Mouse (Mus musculus) adrenal gland, adult 8-10 months (tissue): ENCODE data around the gene Bco2. TPM values are rescaled to one million over a fixed set of nuclear protein-coding genes. Genes with fewer than 3 reads are reported as not detected.
A peak's percentile ranks its signal among the peaks of the same experiment; 100 is the strongest.

ENCODE experiments used
- DNase-seq: peaks from one replicate; pipeline ENCODE4 v3.0.0; 2022
- total RNA-seq, 4 experiments: library from RNA; stranded (reverse); gene quantifications; 2 replicates each; pipeline ENCODE4 v1.2.4; 2022

The Bco2 gene
- total RNA-seq, 4 experiments from 2014 or later: 4.8 to 7.0 (median 5.6) TPM

DNA sequence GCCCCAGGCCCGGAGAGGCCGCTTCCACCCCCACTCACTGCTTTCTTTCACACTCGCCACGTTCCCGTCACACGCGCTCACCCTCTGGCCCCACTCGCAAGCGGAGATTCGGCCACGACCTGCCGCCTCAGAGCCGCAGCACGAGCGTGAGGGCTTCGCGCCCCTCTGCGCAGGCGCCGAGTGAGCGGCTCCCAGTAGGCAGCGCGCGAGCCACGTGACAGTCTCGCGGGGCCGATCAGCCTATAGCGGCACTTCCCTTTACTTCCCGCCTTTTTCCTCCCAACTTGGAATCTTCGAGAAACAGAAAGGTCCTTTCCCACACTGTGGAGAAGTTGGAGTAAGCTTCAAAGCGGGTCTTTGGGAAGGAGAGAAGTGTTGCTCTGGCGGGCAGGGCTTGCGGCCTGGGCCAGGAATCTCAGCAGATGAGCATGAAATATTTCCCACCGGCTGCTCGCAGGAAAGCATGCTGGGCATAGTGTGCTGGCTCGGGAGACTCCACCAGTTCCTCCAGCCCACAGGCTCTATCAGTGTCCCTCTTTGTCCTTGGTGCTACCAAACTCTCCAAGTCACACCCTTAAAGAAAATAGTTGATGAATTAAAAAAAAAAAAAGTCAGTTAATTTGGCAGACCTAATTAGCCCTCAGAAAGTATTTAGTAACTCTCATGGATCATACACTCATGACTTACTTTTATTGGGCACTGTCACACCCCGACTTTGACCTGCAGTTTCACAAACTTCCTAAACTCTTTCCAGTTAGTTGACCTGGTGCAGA lies 6.3 kb upstream of the Bco2 start, which contains the start of gene Tex12:
TSS of gene Tex12 (minus strand) at position 181 of the 773 bp plus-strand sequence.
- no peak for DNase-seq

DNA sequence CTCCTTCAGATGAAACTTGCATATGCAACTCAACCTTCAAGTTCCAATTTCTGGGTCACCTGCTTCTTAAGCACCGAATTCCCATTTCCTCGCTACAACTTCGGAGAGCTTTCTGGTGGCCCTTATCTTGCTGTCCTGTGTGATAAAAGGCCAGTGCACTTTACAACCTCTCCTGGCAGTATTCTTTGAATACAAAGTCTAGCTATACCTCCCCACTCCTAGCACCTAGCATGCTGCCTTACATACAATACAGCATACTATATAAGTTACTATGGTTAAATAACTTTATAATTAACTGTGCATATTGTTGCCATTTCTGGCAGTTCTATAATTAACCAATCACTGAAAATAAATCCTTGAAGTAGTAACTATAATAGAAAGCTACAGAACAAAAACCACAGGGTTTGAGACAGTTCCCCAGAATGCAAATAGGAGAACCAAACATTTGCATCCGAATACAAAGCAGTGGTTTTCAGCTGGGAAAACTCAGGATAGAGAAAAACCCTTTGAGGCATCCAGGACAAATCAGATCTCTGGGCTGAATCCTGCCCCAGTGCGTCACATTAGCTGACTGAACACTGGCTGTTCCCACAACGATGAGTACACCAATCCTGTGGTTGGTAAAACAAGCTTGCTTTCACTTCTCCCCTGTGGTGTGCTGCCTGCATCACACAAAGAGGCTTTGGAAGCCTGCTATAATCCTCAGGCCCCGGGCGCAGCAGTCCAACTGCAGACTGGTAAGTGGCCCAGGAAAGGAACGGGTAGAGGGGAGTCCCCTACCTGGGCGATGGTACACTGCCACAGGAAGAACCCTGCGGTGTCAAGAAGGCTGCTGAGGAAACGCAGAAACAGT lies 514 bp downstream of the Bco2 start, which contains the start of gene Il18:
TSS of gene Il18 (plus strand) at position 587 of the 853 bp plus-strand sequence.
- peak; percentile 33 for DNase-seq

DNA sequence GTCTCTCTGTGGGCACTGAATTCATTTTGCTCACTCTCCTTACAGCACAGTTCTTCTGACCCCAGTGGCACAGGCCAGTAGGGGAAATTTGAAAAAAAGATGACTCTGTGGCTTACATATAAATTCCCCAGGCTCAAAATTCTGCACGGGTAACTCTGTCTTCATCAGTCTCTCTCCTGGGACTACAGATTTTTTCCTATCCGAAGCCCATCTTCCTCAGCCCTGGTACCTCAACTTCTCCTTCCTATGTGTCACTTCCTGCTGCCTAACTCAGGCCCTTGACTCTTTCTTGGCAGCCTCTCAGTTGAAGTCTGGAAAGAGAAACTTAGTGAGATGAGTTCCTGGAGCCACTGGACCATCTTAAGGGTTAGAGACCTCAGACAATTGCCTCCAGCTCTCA lies 1.4 kb downstream of the Bco2 start:
- no peak for DNase-seq

DNA sequence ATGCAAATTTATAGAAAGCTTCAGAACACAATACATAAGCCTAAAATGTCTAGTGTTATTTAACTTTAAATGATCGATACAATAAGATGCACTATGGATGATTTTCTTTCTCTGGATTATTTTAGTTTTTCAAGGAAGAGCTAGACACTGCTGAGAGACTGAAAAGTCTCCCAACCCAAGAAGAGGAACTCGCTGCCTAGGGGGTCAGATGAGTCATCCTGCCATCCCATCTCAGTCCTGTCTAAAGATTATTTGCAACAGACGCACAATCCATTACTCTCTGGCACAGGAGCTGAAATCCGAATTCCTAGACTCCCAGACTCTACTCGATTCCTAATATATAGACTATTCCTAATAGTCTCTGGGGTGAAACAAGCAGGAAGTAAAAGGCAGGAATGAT lies 2.8 kb downstream of the Bco2 start:
- DNase-seq: no peak

DNA sequence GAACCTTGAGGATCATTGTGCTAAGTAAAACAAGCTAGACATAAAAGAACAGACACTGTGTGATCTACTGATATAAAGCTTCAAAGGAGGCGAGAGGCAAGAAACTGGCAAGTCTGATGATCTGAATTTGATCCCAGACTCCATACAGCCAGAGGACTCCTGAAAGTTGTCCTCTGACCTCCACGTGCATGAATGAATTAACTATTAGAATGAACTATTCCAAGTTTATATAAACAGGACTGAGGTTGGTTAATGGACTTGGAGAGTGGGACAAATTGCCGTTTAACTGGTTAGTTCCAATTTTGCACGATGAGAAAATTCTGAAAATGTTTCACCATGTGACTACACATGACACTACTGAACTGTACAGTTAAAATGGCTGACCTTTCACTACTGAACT lies 6.0 kb downstream of the Bco2 start:
- DNase-seq: no peak

DNA sequence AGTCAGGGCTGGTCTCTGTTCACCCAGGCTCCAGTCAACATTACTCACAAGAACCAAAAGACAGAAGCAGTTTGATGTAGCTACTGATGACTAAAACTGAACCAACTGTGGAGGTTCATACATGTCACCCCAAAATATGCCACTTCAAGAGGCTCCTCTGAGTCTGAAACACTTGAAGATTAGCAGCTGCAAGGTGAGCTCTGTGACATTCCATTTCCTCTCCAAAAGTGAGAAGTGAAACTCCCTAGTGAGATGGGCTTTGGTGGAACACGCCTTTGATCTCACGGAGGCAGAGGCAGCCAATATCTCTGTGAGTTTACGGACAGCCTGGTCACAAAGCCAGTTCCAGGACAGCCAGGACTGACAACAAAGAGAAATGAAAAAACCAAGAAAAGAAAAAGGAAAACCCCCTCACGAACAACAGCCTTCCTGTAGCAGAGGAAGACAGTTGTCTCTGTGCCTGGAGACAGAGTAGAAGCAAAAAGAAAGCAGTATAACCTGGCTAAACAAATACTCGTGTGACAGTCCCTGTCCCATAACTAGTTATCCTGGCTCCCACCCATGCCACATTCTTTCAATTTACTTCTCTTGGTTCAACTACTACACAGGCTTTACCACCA lies 7.0 kb downstream of the Bco2 start:
- no peak for DNase-seq

DNA sequence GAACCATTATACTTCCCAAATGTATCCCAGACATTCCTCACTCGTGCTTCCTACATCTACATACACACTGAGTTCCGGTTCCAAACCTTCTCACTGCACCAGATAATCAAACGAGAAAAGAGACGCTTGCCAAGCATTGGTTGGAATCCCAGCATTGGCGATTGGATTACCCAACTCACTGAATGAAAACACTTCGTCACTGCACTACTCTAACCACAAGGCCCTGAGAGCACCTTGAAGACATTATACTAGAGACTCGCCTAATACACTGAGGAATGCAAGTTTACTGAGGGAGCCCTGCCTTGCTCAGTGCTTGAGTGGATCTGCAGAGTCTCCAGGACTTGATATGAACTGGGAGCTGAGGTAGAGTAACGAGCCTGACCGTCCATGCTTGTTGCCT lies 12.6 kb downstream of the Bco2 start:
- DNase-seq: no peak

DNA sequence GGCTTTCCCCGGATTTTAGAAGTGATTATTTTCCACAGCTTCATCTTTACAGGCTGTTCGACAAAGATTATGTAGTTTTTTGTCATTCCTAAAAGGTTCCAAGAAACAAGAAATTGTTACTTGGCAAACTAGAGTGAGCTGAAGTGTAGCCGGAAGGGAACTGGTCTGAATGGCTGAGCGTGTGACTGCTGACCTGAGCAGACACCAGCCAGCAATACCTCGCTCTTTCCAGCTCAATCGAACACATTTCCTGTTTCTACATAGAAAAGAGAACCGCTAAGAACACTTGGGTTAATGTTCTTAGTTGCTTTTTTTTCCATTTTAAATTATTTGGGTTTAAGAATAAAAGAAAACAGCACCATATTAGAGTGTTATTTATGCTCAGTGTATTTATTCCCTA lies 14.8 kb downstream of the Bco2 start:
- no peak for DNase-seq

DNA sequence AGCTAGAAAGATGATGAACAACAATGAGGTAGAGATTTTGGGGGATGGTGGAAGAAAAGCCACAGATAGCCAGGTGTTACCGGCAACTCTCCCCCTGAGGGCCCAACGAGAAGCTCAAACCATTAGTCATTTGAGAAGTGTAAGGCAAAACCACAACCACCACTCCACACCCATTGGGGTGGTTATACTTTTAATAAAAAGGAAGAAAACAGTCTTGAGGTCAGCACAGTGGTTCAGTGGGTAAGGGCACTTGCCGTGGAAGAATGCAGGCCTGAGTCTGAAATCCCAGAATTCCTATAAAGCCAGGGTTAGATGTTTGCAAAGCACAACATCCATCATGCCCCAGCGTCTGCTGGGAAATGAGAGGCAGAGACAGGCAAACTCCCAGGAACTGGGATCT lies 17.7 kb downstream of the Bco2 start:
- no peak for DNase-seq

DNA sequence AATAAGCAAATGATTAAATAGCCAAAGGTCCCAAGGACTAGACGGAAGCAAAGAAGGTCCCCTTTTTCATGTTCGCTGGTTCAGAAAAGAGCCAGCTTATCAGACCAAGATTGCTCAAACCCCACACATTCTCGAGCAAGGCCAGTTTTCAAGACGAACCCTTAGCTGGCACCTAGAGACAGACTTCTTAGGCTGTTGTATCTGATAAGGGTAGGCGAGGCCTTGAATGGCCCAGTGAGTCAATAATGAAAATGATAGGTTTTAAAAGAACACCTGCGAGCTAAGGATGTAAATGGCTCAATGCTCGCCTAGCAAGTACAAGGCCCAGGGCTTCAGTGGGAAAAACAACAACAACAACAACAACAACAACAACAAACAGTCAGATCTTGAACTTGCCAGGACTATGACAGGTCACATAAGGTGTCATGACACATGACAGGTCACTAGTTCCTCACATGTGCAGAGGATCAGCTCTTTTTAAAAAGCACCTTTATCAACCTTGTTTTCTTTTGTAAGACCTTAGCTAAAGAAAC lies 18.3 kb downstream of the Bco2 start:
- DNase-seq: no peak

DNA sequence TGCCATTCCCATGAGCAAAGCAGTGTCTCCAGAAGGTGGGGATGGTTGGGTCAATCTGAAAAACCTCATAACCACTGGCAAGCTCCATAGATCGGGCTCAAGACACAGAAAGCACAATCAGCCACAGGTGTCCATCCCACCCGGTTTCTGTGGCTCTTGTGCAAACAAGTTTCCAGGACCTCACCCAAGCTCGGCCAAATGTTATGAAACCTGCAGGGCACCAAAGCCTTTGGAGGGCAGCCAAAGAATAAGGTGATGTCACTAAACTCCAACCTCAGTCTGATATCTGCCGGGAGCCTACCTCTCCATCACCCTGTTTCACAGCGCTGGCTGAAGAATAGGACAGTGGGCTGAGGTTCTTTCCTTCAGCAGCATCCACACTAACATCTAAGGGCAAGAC lies 19.1 kb downstream of the Bco2 start:
- DNase-seq: no peak

DNA sequence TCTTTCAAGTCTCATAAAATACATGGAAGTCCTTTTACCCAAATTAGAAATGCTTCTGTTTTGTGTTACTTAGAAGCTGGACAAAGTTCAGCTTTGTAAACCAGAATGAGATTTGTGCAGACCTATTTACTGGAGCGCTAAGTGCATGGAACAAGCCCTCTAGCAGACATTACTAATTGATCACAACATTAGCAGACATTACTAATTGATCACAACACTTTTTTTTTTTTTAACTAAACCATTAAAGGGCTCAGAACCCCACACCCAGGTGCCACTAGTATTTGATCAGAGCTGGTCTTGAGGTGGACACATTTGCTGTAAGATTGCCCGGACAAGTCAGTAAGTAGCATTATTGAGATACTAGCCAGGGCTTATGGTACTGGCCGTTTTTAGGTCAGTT lies 21.2 kb downstream of the Bco2 start:
- no peak for DNase-seq

DNA sequence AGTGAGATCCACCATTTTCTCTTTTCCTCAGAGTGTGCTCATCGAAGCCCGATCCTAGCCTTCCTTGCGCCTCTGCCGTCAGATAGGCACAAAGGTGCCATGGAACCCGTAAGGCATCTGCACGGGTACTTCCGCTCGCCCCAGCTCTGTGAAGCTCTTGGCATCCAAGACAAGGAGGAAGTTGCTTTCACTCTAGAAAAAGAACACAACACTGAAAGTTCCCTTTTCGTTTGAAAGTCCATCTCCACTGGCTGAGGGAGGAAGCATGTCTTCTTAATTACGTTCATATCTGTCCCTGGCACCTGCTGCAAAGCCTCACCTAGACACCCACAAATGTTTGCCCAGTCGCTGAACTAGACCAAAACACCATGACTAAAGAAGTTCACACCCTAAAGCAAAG lies 21.7 kb downstream of the Bco2 start:
- DNase-seq: no peak

DNA sequence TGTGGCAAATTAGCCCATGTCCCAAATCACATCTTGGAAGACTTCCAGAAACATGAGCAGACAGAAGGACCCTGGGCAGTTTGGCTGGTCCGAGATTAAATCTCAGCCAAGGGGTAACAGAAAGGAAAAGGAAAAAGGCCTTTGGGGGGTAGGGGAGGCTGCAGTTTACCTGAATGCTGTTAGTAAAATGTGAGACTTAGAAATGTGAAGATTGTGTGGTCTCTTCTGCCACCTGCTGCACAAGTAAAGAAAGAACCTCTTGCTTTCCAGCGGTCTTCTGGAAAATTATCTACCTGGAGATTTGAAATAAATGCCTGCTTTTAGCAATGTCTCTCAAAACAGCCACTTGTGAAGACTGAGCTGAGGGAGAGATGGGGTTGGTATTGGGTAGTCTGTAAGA lies 24.1 kb downstream of the Bco2 start:
- no peak for DNase-seq

DNA sequence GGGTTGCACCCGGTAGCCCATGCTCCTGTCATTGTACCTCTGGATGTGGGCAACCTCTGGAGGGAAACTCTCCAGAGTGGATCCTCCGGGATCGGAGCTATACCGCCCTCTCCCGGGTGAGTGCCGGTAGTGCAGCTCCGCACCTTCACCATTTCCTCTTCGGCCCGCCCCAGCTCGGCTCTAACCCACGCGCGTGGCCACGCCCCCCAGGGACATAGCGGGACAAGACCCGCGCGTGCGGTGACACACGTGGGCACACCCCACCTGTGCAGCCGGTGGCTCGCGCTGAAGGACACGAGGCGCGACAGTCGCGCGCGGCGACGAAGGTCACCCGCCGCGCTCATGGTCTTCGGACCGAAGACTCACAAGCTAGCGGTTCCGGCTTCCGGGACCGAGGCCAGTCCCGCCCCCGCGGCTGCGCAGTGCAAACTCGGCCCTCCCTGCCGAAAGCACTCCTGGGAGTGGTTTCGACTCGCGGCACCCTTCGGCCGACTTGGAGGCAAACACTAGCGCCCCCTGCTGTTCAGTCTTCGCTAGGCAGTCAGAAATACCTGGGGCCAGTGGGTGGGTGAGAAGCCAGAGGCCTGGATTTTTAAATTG lies 26.6 kb downstream of the Bco2 start, which contains the start of gene Pts:
TSS of gene Pts (minus strand) at position 432 of the 600 bp plus-strand sequence.
- DNase-seq: peak; percentile 95

DNA sequence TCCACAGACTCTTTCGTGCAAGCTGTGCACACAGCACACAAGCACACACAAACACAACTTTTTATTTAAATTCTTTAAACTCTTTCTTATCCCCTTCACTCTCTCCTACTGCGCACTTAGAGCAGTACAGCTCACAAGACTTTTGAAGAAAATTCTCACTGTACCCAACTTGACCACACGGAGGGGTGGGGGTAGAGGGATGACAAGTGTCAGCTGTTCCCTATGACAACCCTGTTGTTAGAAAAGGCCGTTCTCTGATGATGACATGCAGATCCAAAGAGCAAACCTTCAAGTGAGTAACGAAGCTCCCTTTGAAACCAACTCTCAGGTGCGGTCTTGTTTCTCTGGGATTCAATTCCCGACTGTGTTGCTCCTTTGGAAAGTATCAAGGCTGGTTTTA lies 27.1 kb downstream of the Bco2 start:
- DNase-seq: no peak

DNA sequence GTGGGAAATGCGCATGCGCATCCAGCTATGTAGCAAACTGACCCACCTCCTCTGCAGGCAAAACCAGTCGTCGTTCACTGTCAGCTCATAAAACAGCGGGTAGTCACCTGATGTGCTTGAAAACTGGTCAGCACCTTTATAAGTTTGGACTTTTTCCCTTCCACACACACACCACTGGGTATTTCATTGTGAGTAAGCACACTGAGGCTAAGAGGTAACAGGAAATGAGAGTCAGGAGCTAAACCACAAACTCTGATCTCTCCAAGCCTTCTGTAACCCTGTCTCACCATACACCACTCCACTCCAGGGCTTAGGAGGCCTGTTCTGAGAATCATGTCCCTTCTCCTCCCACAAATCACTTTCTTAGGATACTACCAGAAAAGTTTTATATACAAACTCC lies 29.4 kb downstream of the Bco2 start:
- DNase-seq: no peak

DNA sequence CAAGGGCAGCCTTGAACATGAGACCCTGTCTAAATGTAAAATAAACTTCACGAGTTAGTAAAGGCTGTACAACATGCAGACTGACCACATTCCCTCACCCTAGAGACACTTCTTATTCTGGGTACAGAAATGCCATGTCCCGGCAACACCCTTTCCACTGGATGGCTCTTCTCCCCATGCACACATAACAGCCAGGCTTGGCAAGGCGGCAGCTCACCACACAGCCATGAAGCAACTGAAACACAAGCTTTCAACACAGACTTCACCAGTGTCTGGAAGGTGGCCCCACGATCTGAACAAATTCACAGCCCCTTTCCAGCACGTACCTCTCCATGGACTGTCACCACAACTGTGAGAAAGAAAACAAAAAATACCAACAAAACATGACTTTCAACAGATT lies 30.0 kb downstream of the Bco2 start:
- peak; percentile 34 for DNase-seq

DNA sequence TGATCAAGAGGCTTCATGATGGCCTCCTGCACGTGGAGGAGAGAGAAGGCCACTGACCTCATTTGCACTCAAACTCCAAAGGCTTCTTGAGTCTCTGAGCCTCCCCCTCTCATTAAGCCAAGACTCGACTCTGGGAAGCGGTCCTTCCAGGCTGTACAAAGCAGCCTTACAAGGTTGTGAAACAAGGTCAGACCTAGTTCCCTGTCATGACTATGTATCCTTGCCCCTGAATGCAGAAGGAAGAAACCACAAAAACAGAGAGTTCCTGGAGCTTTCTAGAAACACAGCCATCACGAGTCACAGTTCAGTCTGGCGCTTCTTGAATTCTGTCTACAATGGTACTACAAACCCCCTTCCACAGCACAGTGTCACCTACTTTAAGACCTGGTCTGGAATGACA lies 32.4 kb downstream of the Bco2 start:
- DNase-seq: no peak

DNA sequence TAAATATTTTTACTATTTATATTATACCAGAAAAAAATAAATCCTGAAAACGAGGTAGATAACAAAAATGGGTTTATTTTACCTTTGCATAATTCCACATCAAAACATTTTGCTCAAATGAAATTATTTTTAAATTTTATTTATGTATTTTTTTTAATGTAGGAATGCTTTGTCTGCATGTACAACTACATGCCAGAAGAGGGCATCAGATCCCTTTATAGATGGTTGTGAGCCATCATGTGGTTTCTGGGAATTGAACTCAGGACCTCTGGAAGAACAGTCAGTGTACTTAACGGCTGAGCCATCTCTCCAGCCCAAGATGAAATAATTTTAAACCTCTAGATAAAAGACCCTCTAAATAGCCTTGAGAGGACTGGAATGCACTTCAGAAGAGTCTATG lies 33.4 kb downstream of the Bco2 start:
- no peak for DNase-seq

DNA sequence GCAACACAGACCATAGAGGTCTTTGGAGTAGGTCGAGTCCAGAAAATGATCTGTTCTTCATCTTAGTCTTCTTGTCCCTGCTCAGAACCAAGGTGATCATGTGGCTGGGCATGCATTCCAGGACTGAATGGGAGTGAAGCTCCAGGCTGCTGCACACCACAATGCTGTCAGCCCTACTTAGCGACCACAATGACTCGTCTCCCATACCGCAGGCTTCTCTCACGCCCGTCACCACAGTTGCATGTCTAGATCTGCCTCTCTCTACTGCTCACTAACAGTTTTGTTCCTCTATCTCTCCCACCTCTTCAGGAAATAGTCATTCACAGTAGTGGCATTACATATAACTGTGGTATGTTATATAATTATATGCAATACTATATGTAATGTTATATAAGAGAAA lies 34.2 kb downstream of the Bco2 start:
- no peak for DNase-seq

DNA sequence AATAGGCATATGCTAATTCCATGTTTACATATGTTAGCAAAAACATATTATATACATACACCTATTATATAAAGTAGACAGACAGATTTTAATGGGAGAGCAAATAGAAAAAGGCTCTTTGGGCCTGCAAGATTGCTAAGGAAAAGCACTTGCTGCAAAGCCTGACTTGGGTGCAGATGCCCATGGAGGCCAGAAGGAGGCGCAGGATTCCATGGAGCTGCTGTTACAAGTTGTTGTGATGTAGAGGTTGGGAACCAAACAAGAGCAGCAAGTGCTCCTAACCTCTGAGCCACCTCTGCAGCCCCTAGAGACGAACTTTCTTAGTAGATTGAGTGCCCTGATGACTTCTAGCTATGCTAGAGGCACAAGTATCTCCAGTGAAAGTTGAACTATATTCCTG lies 36.2 kb downstream of the Bco2 start:
- DNase-seq: no peak

DNA sequence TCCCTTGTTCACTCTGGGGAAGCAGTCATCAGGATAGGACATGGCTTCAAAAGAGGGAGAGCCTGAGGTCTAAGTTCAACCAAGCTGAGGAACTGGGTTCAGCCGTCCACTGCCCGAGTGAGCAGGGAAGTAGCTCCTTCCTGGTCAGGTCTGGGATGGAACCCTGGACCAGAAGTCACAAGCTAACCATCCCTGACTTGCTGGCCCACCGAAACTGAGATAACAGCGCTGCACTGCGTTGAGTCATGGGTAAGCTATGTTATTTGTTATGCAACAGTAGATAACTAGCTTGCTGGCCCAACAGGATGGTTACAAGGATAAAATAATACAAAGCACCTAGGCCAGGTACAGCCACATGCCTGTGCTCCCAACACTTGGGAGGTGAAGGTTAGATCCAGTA lies 39.5 kb downstream of the Bco2 start:
- no peak for DNase-seq
